Mouse (Mus musculus): ENCODE measurements around the gene Asb18.

DNA sequence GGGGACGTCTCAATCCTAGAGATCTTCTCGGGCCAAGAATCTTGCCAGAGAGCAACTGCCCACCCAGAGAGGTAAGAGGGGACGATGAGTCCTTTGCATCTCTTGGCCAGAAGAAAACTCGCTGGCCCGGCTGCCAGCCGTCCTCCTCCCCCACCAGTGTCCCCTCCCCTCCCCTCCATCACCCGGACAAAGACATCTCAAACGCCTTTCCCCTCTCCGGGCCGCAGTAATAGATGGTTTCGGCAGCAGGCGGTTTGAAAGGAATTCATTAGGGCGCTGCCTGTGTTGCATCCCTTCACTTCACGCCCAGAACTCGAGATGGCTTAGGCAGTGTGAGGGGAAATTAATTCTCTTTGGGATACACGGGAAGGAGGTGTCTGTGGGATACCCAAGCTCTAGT is 81.8 kb downstream of the Asb18 start:
- TF ChIP-seq CTCF (IDR thresholded peaks at IDR 0.05; ENCODE audit: low read depth) (no peak), EP300 (IDR thresholded peaks at IDR 0.05; ENCODE audit: low read depth) (no peak)

All from liver, postnatal 0 days (tissue).